Mouse (Mus musculus) ES-E14 (cell line): Measurements from ENCODE around the gene Tnfrsf26. TPM values are rescaled to one million over a fixed set of nuclear protein-coding genes. Genes with fewer than 3 reads are reported as not detected.

ENCODE experiments used
- DNase-seq: peaks from one replicate; pipeline ENCODE4 v3.0.0-alpha.2; 2013; ENCODE audit warnings: low read depth, low spot score
- H3K27ac ChIP-seq: 2 replicates; pipeline ENCODE4 v1.5.1; 2012; ENCODE audit warnings: low read depth, mild to moderate bottlenecking, low read length, moderate library complexity, mixed read lengths; ENCODE audit not compliant: poor library complexity, insufficient read depth, severe bottlenecking
- H3K36me3 ChIP-seq: 2 replicates; pipeline ENCODE4 v1.6.1; 2012; ENCODE audit warnings: mild to moderate bottlenecking, low read length, moderate library complexity, mixed read lengths; ENCODE audit not compliant: control insufficient read depth, poor library complexity, insufficient read depth, severe bottlenecking
- H3K4me1 ChIP-seq, 2 experiments: fragments of 150-350 bp in 1 of 2; sonication (generic) in 1 of 2; 2 replicates each; pipeline ENCODE4 v1.6.1; 2012; ENCODE audit warnings: low read length in 2 of 2, mild to moderate bottlenecking in 1 of 2, mixed read lengths in 1 of 2; ENCODE audit not compliant: control insufficient read depth in 2 of 2, insufficient read depth in 2 of 2, poor library complexity in 1 of 2
- H3K4me3 ChIP-seq, 2 experiments: fragments of 150-350 bp in 1 of 2; sonication (generic) in 1 of 2; 2 replicates each; pipeline ENCODE4 v1.5.1; 2012; ENCODE audit warnings: low read length in 2 of 2, low read depth in 1 of 2, mild to moderate bottlenecking in 1 of 2, mixed read lengths in 1 of 2; ENCODE audit not compliant: insufficient read depth in 1 of 2, poor library complexity in 1 of 2, severe bottlenecking in 1 of 2
- H3K9ac ChIP-seq: 2 replicates; pipeline ENCODE4 v1.6.1; 2012; ENCODE audit warnings: low read depth, mild to moderate bottlenecking, low read length, mixed read lengths; ENCODE audit not compliant: poor library complexity, insufficient read depth, severe bottlenecking
- H3K9me3 ChIP-seq: fragments of 150-350 bp; sonication (generic); 2 replicates; pipeline ENCODE4 v1.6.1; 2012; ENCODE audit warnings: low read depth, mild to moderate bottlenecking, low read length; ENCODE audit not compliant: control insufficient read depth, insufficient read depth
- CHD2 ChIP-seq: IDR thresholded peaks from 2 replicates; pipeline ENCODE4 v1.6.1; 2014; ENCODE audit warnings: mild to moderate bottlenecking, low read depth, low read length, inconsistent platforms
- HCFC1 ChIP-seq: IDR thresholded peaks from 2 replicates; pipeline ENCODE4 v1.6.1; 2012; ENCODE audit warnings: low read length, inconsistent platforms, borderline replicate concordance; ENCODE audit not compliant: insufficient read depth
- MAFK ChIP-seq: IDR thresholded peaks from 2 replicates; pipeline ENCODE4 v1.6.1; 2014; ENCODE audit warnings: mild to moderate bottlenecking, low read depth, low read length, inconsistent platforms; ENCODE audit not compliant: insufficient read depth
- ZC3H11A ChIP-seq: IDR thresholded peaks from 2 replicates; pipeline ENCODE4 v1.6.1; 2012; ENCODE audit warnings: low read depth, mild to moderate bottlenecking, inconsistent platforms, low read length, borderline replicate concordance
- ZNF384 ChIP-seq: IDR thresholded peaks from 2 replicates; pipeline ENCODE4 v1.6.1; 2012; ENCODE audit warnings: low read depth, low read length, inconsistent platforms
- in situ Hi-C, 2 experiments: fragments of 600-800 bp; cut with MboI; formaldehyde crosslinking; loops; one replicate each; pipeline ENCODE4 v1.15.1; 2025; ENCODE audit warnings: low sequenced_read_pairs in 2 of 2, inconsistent platforms in 1 of 2; ENCODE audit not compliant: unreplicated experiment in 2 of 2
- total RNA-seq: library from RNA; depleted of rRNA; stranded (reverse); fragments of 300-350 nt; gene quantifications from 2 replicates; pipeline ENCODE4 v1.2.3, GENCODE M21; 2012

Gene Tnfrsf26
- total RNA-seq, 1 experiment, result 0.18 TPM

DNA sequence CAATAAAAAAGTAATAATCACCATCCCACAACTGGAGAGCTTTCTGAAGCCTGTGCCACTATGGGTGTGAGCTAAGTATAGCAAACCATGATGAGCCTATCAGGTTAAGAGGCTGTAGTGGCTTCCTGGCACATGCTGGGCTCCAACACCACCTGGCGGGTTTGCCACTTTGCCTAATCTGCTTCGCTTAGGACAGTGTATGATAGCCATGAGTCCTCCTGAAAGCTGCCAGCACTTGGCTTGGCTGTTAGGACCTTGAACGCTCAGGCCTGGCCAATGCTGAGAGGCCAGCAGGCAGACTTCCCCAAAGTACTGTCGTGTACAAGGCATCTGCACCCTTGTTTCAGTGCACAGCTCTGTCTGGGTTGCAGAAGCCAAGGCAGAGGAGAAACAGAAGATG lies 40.5 kb downstream of the Tnfrsf26 start:
- Histone ChIP-seq H3K4me3 (no peak overlapping the region), H3K36me3 (peaks cover 93% of the 10 kb centered on the region), H3K4me1 (peaks cover 4 to 15% of the 10 kb centered on the region in 2 experiments; a peak in 2 of 4 replicates), H3K9me3 (no peaks in the 10 kb centered on the region), H3K27ac (no peak overlapping the region), H3K9ac (peak overlapping the region; percentile 2; the same call in 1 of the 2 replicates)
- no peak for DNase-seq
- no peak for TF ChIP-seq HCFC1
- TF ChIP-seq ZC3H11A, result no peak
- no peak for TF ChIP-seq ZNF384
- TF ChIP-seq MAFK, result no peak
- TF ChIP-seq CHD2, result no peak
- in situ Hi-C loops, result no loop called here

DNA sequence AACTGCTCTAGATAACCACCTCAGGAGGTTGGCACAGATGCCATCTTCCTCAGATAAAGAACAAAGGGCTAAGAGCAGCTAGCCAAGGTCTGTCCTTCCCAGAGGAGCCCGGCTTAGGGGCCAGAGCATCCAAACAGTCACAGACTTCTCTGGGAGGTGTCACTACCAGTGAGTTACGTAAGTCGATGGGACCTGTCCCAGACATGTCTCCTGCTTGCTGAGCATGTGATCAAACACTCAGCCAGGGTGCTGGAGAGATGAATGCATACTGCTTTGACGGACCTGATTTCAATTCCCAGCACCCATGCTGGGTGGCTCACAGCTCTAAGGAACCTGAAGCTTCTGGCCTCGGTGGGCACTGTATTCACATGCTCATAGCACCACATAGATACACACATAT lies 40.9 kb downstream of the Tnfrsf26 start:
- H3K27ac ChIP-seq, result peak overlapping the region; percentile 42; the same call in 1 of the 2 replicates
- no peak for TF ChIP-seq MAFK
- TF ChIP-seq HCFC1, result no peak
- no peak for TF ChIP-seq CHD2
- in situ Hi-C loops, result no loop called here
- no peak for DNase-seq
- peaks cover 2 to 12% of the 10 kb centered on the region in 2 experiments; a peak in 2 of 4 replicates for H3K4me1 ChIP-seq
- H3K4me3 ChIP-seq, result no peak overlapping the region
- peaks cover 94% of the 10 kb centered on the region for H3K36me3 ChIP-seq
- no peaks in the 10 kb centered on the region for H3K9me3 ChIP-seq
- no peak overlapping the region for H3K9ac ChIP-seq

GRCm38 (mm10) chr7:143583956-143584355 lies 44.6 kb downstream of the Tnfrsf26 start:
- Histone ChIP-seq H3K4me3 (no peak overlapping the region), H3K9me3 (no peaks in the 10 kb centered on the region), H3K36me3 (peaks cover 78% of the 10 kb centered on the region), H3K4me1 (peaks cover 0 to 8% of the 10 kb centered on the region in 2 experiments; a peak in 1 of 4 replicates), H3K27ac (no peak overlapping the region), H3K9ac (no peak overlapping the region)
- DNase-seq, result peak; percentile 68
- in situ Hi-C loops, result no loop called here
- TF ChIP-seq MAFK, result no peak
- 0 out of 2 replicates have a peak, but pooled peaks have one; percentile 18 for TF ChIP-seq ZNF384

- Histone ChIP-seq H3K9ac (no peak overlapping the region), H3K4me3 (no peak overlapping the region), H3K9me3 (no peaks in the 10 kb centered on the region), H3K4me1 (peaks cover 0 to 2% of the 10 kb centered on the region in 2 experiments; a peak in 1 of 4 replicates), H3K36me3 (peaks cover 75% of the 10 kb centered on the region), H3K27ac (no peak overlapping the region)
- in situ Hi-C loops, result no loop called here
- no peak for DNase-seq
- TF ChIP-seq CHD2 (no peak), MAFK (peak; percentile 81)
Observed at GRCm38 (mm10) chr7:143583025-143583424, 45.5 kb downstream of the Tnfrsf26 start.

DNA sequence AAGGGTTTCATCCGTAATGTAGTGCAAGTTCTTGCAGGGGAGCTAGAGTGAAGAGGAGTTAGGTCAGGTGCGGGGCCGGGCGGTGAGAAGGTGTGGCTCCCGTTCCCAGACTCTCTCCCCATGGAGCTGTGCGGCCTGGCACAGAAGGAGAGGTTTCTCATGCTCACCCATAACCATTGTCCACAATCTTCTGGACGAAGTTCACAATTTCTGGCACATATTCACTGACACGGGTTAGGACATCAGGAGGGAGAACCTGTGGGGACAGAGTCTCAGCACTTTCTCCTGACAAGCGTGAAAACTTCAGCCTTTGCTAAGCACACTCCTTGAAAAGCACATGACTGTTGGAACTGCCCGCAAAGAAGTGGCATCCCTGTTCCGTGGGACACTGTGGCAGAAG lies 52.8 kb downstream of the Tnfrsf26 start:
- Histone ChIP-seq H3K9me3 (no peaks in the 10 kb centered on the region), H3K4me3 (no peak overlapping the region), H3K4me1 (no peaks in the 10 kb centered on the region), H3K27ac (no peak overlapping the region), H3K36me3 (peaks cover 80% of the 10 kb centered on the region), H3K9ac (no peak overlapping the region)
- no peak for DNase-seq
- no peak for TF ChIP-seq ZNF384
- no peak for TF ChIP-seq ZC3H11A
- TF ChIP-seq MAFK, result no peak
- TF ChIP-seq HCFC1, result no peak
- no peak for TF ChIP-seq CHD2
- in situ Hi-C loops, result no loop called here
